Mouse (Mus musculus) kidney, postnatal 0 days (tissue): Measurements from ENCODE around the gene Phb2. TPM values are rescaled to one million over a fixed set of nuclear protein-coding genes. Genes with fewer than 3 reads are reported as not detected.

Source experiments
- ATAC-seq: fragments of 200-750 bp; cut with Nextera tagmentation; replicated peaks from 2 replicates; pipeline ENCODE4 v1.8.0; 2017; ENCODE audit warnings: low read depth, moderate number of reproducible peaks, moderate TSS enrichment, moderate library complexity; ENCODE audit not compliant: low FRiP score
- DNase-seq: peaks from one replicate; pipeline ENCODE4 v3.0.0-alpha.2; 2016; ENCODE audit warnings: low spot score
- H3K27ac ChIP-seq: fragments of 300-500 bp; sonication (generic); 2 replicates; pipeline ENCODE4 v1.5.1; 2014; ENCODE audit warnings: mild to moderate bottlenecking
- H3K27me3 ChIP-seq: fragments of 300-500 bp; sonication (generic); 2 replicates; pipeline ENCODE4 v1.6.1; 2014; ENCODE audit warnings: low read length, mixed read lengths; ENCODE audit not compliant: insufficient read depth
- H3K36me3 ChIP-seq: fragments of 300-500 bp; sonication (generic); 2 replicates; pipeline ENCODE4 v1.6.1; 2014; ENCODE audit warnings: low read length, mixed read lengths; ENCODE audit not compliant: insufficient read depth
- H3K4me1 ChIP-seq: fragments of 300-500 bp; sonication (generic); replicated peaks from 2 replicates; pipeline ENCODE4 v1.6.1; 2014; ENCODE audit warnings: antibody characterized with exemption, low read length, mixed read lengths; ENCODE audit not compliant: insufficient read depth
- H3K4me2 ChIP-seq: fragments of 300-500 bp; sonication (generic); 2 replicates; pipeline ENCODE4 v1.6.1; 2014; ENCODE audit warnings: mild to moderate bottlenecking, low read length, moderate library complexity, mixed read lengths
- H3K4me3 ChIP-seq: fragments of 300-500 bp; sonication (generic); replicated peaks from 2 replicates; pipeline ENCODE4 v1.5.1; 2014; ENCODE audit warnings: low read depth, low read length
- H3K9ac ChIP-seq: fragments of 300-500 bp; sonication (generic); 2 replicates; pipeline ENCODE4 v1.6.1; 2014; ENCODE audit warnings: low read depth, low read length
- H3K9me3 ChIP-seq: fragments of 300-500 bp; sonication (generic); replicated peaks from 2 replicates; pipeline ENCODE4 v1.6.1; 2016; ENCODE audit warnings: low read length, inconsistent platforms, mixed read lengths
- CTCF ChIP-seq: IDR thresholded peaks from 2 replicates; pipeline ENCODE4 v1.5.1; 2016; ENCODE audit warnings: antibody characterized with exemption, low read depth, mild to moderate bottlenecking, moderate library complexity
- WGBS: fragments of 180-500 bp; shearing (Covaris S2); extraction: QIAGEN DNeasy Blood & Tissue Kit; methylation state at CpG from one replicate; pipeline ENCODE4 v1.1.7; 2014; 5-methylcytosine and 5-hydroxymethylcytosine counted together
- microRNA counts: library from miRNA; unstranded; fragments of <30 nt; microRNA quantifications from one replicate; lab custom pipeline; 2015
- microRNA-seq: library from miRNA; unstranded; fragments of <30 nt; microRNA quantifications from one replicate; pipeline ENCODE4, GENCODE M21; 2016
- polyA plus RNA-seq: library from polyadenylated mRNA; unstranded; fragments of >200 nt; fragmentation: Nextera tagmentation; extraction: Ambion mirVana; gene quantifications from 2 replicates; pipeline ENCODE4 v1.2.1, GENCODE M21; 2015

Gene Phb2
- polyA plus RNA-seq, 1 experiment from 2014 or later = 404 TPM

- Histone ChIP-seq H3K4me3 (peak overlapping the region; percentile 86), H3K4me2 (peak overlapping the region; percentile 75), H3K4me1 (peaks cover 27% of the 10 kb centered on the region), H3K27me3 (no peaks in the 10 kb centered on the region), H3K9me3 (no peaks in the 10 kb centered on the region), H3K36me3 (0 out of 2 replicates have a peak, but pooled peaks cover 2% of the 10 kb centered on the region), H3K9ac (peak overlapping the region; percentile 99), H3K27ac (peak overlapping the region; percentile 98)
- WGBS = under 1% methylated on average over 51 of the region's 54 CpGs
- peak; percentile 74 for ATAC-seq
- TF ChIP-seq CTCF = no peak
- DNase-seq = peak; percentile 96
These were observed 44.7 kb downstream of the Phb2 start for GRCm38 (mm10) chr6:124756652-124757350.

- no peaks in the 10 kb centered on the region for H3K9me3 ChIP-seq
- H3K27ac ChIP-seq = peak overlapping the region; percentile 98
- no peak for TF ChIP-seq CTCF
- H3K27me3 ChIP-seq = no peaks in the 10 kb centered on the region
- WGBS = 11% methylated on average over 5 of the region's 5 CpGs
- peak overlapping the region; percentile 86 for H3K4me3 ChIP-seq
- ATAC-seq (no peak), DNase-seq (no peak)
- peak overlapping the region; percentile 99 for H3K9ac ChIP-seq
- H3K4me2 ChIP-seq = peak overlapping the region; percentile 75
- H3K4me1 ChIP-seq = peaks cover 27% of the 10 kb centered on the region
- 0 out of 2 replicates have a peak, but pooled peaks cover 2% of the 10 kb centered on the region for H3K36me3 ChIP-seq
These were observed 45.3 kb downstream of the Phb2 start for GRCm38 (mm10) chr6:124757351-124757880.

DNA sequence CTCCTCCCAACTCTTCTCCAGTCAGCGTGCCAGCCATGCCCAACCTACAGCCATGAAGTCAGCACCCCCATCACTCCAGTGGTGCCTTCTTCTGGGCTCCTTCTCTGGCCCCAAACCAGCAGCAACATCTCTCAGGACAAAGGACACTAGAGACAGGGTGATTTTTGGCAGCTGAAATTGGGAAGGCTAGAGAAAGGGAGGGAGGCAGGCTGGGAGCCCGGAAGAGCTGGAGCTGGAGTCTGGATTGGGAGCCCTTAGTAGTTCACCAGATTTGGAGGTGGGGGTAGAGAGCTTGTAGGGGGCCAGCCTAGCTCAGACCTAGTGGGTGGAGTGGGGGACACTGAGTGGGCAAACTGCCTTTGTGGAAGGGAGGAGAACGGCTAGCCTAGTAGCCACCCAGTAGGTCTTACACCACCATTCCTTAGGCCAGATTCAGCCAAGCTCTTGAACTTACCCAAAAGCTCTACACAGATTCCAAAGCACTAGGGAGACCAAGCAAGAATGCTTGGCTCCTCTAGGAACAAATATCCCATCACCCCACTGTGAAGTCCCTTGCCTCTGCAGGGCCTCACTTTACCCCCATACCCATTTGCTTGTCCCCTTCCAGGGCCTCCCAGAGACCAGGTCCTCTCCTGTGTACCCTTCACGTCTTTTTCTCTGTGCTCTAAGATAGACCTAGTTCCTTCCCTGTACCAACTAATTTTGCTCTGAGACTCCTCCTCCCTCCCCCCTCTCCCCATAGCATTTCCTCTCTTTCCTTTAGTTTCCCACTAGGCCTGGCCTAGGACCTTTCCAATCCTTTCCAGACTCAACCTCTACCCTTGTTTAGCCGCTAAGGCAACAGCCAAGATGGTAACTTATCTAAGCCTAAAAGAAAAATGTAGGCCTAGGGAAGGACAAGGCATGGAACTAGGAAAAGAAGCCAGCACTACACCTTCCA lies 46.0 kb downstream of the Phb2 start:
- no peaks in the 10 kb centered on the region for H3K9me3 ChIP-seq
- H3K27ac ChIP-seq = peak overlapping the region; percentile 98
- H3K4me2 ChIP-seq = peak overlapping the region; percentile 75
- H3K9ac ChIP-seq = peak overlapping the region; percentile 99; the same call in 1 of the 2 replicates
- WGBS = 32% methylated on average over 5 of the region's 5 CpGs
- no peak for TF ChIP-seq CTCF
- ATAC-seq (no peak), DNase-seq (peak; percentile 92)
- peak overlapping the region; percentile 86 for H3K4me3 ChIP-seq
- peaks cover 27% of the 10 kb centered on the region for H3K4me1 ChIP-seq
- 0 out of 2 replicates have a peak, but pooled peaks cover 2% of the 10 kb centered on the region for H3K36me3 ChIP-seq
- no peaks in the 10 kb centered on the region for H3K27me3 ChIP-seq

GRCm38 (mm10) chr6:124758849-124759232 lies 46.7 kb downstream of the Phb2 start:
- peak overlapping the region; percentile 99 for H3K9ac ChIP-seq
- H3K4me1 ChIP-seq = peaks cover 25% of the 10 kb centered on the region
- no peaks in the 10 kb centered on the region for H3K27me3 ChIP-seq
- no peak for TF ChIP-seq CTCF
- no peaks in the 10 kb centered on the region for H3K9me3 ChIP-seq
- peak overlapping the region; percentile 98 for H3K27ac ChIP-seq
- DNase-seq (no peak), ATAC-seq (no peak)
- H3K36me3 ChIP-seq = 0 out of 2 replicates have a peak, but pooled peaks cover under 1% of the 10 kb centered on the region
- H3K4me3 ChIP-seq = no peak overlapping the region
- peak overlapping the region; percentile 41; the same call in 1 of the 2 replicates for H3K4me2 ChIP-seq
- 34% methylated on average over 2 of the region's 2 CpGs for WGBS

- H3K4me3 ChIP-seq = no peak overlapping the region
- H3K9me3 ChIP-seq = no peaks in the 10 kb centered on the region
These were observed 47.1 kb downstream of the Phb2 start for GRCm38 (mm10) chr6:124759259-124759658.

DNA sequence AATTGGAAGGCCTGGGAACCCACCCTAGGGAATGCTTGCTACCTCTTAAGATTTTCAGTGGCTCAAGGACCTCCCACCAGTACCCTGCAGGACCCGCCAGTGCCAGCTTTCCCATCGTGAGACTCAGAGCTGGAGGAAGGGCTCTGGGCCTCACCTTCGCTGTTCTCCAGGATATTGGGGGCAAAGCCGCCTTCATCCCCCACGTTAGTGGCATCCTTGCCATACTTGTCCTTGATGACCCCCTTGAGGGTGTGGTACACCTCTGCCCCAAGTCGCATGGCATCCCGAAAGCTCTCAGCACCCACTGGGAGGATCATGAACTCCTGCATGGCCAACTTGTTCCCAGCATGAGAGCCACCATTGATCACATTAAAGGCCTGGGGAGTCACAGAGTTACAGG lies 53.8 kb downstream of the Phb2 start:
- Histone ChIP-seq H3K4me1 (peaks cover 24% of the 10 kb centered on the region), H3K9me3 (no peaks in the 10 kb centered on the region), H3K27ac (no peak overlapping the region), H3K4me2 (no peak overlapping the region), H3K4me3 (no peak overlapping the region), H3K36me3 (no peaks in the 10 kb centered on the region), H3K27me3 (no peaks in the 10 kb centered on the region), H3K9ac (no peak overlapping the region)
- WGBS = 90% methylated on average over 7 of the region's 7 CpGs
- TF ChIP-seq CTCF = no peak
- ATAC-seq (no peak), DNase-seq (no peak)

More at GRCm38 (mm10) chr6:124759259-124759658, 47.1 kb downstream of the Phb2 start:
- peak; percentile 34 for ATAC-seq
- peak; percentile 93 for DNase-seq
- peak; percentile 97 for TF ChIP-seq CTCF
- Histone ChIP-seq H3K4me2 (peak overlapping the region; percentile 41; the same call in 1 of the 2 replicates), H3K4me1 (peaks cover 21% of the 10 kb centered on the region), H3K27ac (peak overlapping the region; percentile 98), H3K36me3 (no peaks in the 10 kb centered on the region), H3K9ac (peak overlapping the region; percentile 99), H3K27me3 (no peaks in the 10 kb centered on the region)
- 4% methylated on average over 5 of the region's 5 CpGs for WGBS

MicroRNAs within 50 kb of the gene (microRNA counts, 519-probe panel; counts per million panel counts)
- microRNA mmu-miR-141 (lab: Ali Mortazavi, UCI) (5,579 counts per million, percentile 88 among the panel's probes with 10 or more counts), microRNA mmu-miR-200c (lab: Ali Mortazavi, UCI) (5,966 counts per million, percentile 90 among the panel's probes with 10 or more counts)

Small RNA genes within 50 kb of the gene (microRNA-seq; reads per million reads assigned to microRNA genes)
- gene Mir141 (781 reads per million, percentile 75 among the genes with 10 or more reads in this experiment), gene Mir200c (4,395 reads per million, percentile 90 among the genes with 10 or more reads in this experiment)

Other genes starting within 250 kb of the Phb2 start
- gene Clstn3, start 247.5 kb upstream of the Phb2 start, polyA plus RNA-seq = 2.5 and 2.7 TPM in 2 replicates
- gene C1rl, start 219.2 kb upstream of the Phb2 start, polyA plus RNA-seq = 2.8 and 3.0 TPM in 2 replicates
- gene C1ra, start 199.9 kb upstream of the Phb2 start, polyA plus RNA-seq = 18.2 and 20.5 TPM in 2 replicates
- 29.9 and 32.8 TPM in 2 replicates for gene C1s1, start 170.0 kb upstream of the Phb2 start, polyA plus RNA-seq
- gene C1rb, start 142.0 kb upstream of the Phb2 start, polyA plus RNA-seq = 0.05 and 0.06 TPM in 2 replicates
- 0.34 and 0.51 TPM in 2 replicates for gene C1s2, start 76.3 kb upstream of the Phb2 start, polyA plus RNA-seq
- 90.6 and 93.4 TPM in 2 replicates for gene Lpcat3, start 49.3 kb upstream of the Phb2 start, polyA plus RNA-seq
- 166 and 183 TPM in 2 replicates for gene Emg1, start 158 bp upstream of the Phb2 start, polyA plus RNA-seq
- 13.0 and 13.6 TPM in 2 replicates for gene Ptpn6, start 26.4 kb downstream of the Phb2 start, polyA plus RNA-seq
- gene Grcc10, start 29.0 kb downstream of the Phb2 start, polyA plus RNA-seq = 549 and 600 TPM in 2 replicates
- not detected in 2 replicates for gene Gm45234, start 43.7 kb downstream of the Phb2 start, polyA plus RNA-seq
- 13.0 and 13.7 TPM in 2 replicates for gene Atn1, start 44.2 kb downstream of the Phb2 start, polyA plus RNA-seq
- gene Eno2, start 57.3 kb downstream of the Phb2 start, polyA plus RNA-seq = 7.6 TPM in 2 replicates
- 0.43 and 0.59 TPM in 2 replicates for gene Lrrc23, start 67.4 kb downstream of the Phb2 start, polyA plus RNA-seq
- 26.1 and 27.4 TPM in 2 replicates for gene Spsb2, start 96.3 kb downstream of the Phb2 start, polyA plus RNA-seq
- 664 and 686 TPM in 2 replicates for gene Tpi1, start 102.0 kb downstream of the Phb2 start, polyA plus RNA-seq
- gene Usp5, start 117.1 kb downstream of the Phb2 start, polyA plus RNA-seq = 96.6 and 106 TPM in 2 replicates
- 85.1 and 91.2 TPM in 2 replicates for gene Cdca3, start 117.2 kb downstream of the Phb2 start, polyA plus RNA-seq
- gene Gnb3, start 127.9 kb downstream of the Phb2 start, polyA plus RNA-seq = 0.98 and 1.2 TPM in 2 replicates
- gene P3h3, start 145.4 kb downstream of the Phb2 start, polyA plus RNA-seq = 14.7 and 14.8 TPM in 2 replicates
- 1.5 and 2.2 TPM in 2 replicates for gene Gpr162, start 151.6 kb downstream of the Phb2 start, polyA plus RNA-seq
- gene Cd4, start 175.9 kb downstream of the Phb2 start, polyA plus RNA-seq = 0.24 and 0.28 TPM in 2 replicates
- 2.5 and 2.9 TPM in 2 replicates for gene Lag3, start 199.4 kb downstream of the Phb2 start, polyA plus RNA-seq
- 359 and 399 TPM in 2 replicates for gene Ptms, start 207.8 kb downstream of the Phb2 start, polyA plus RNA-seq
- 348 and 352 TPM in 2 replicates for gene Mlf2, start 219.1 kb downstream of the Phb2 start, polyA plus RNA-seq